Mouse (Mus musculus) lung, embryonic 14.5 days (tissue): ENCODE measurements at regions not wholly inside any gene's neighbourhood (a gene's known extent, or its start where the extent isn't known, plus 50 kb on each side); places are given as distances from the start of the nearest gene placed in this dataset.
"Not testable (repeated sequence)": the region's sequence is repeated elsewhere in the genome, so short reads cannot be mapped to it uniquely, and the experiment has no call there.

Experiments used
- ATAC-seq: fragments of 200-750 bp; cut with Nextera tagmentation; 2 replicates; pipeline ENCODE4 v1.8.0; 2017; ENCODE audit warnings: mild to moderate bottlenecking, moderate TSS enrichment, moderate library complexity; ENCODE audit not compliant: insufficient read depth
- DNase-seq: peaks from one replicate; pipeline ENCODE4 v3.0.0-alpha.2; 2015
- H3K27ac ChIP-seq: fragments of 300-500 bp; sonication (generic); 2 replicates; pipeline ENCODE4 v1.5.1; 2014; ENCODE audit warnings: low read depth, mild to moderate bottlenecking, moderate library complexity
- H3K27me3 ChIP-seq: fragments of 300-500 bp; sonication (generic); 2 replicates; pipeline ENCODE4 v1.6.1; 2014; ENCODE audit warnings: low read length, control low read depth; ENCODE audit not compliant: insufficient read depth
- H3K36me3 ChIP-seq: fragments of 300-500 bp; sonication (generic); 2 replicates; pipeline ENCODE4 v1.6.1; 2014; ENCODE audit warnings: control low read depth; ENCODE audit not compliant: insufficient read depth
- H3K4me1 ChIP-seq: fragments of 300-500 bp; sonication (generic); 2 replicates; pipeline ENCODE4 v1.6.1; 2014; ENCODE audit warnings: antibody characterized with exemption, control low read depth; ENCODE audit not compliant: insufficient read depth
- H3K4me2 ChIP-seq: fragments of 300-500 bp; sonication (generic); 2 replicates; pipeline ENCODE4 v1.6.1; 2014; ENCODE audit warnings: mild to moderate bottlenecking
- H3K4me3 ChIP-seq: fragments of 300-500 bp; sonication (generic); 2 replicates; pipeline ENCODE4 v1.5.1; 2014; ENCODE audit warnings: low read depth, low read length
- H3K9ac ChIP-seq: fragments of 300-500 bp; sonication (generic); 2 replicates; pipeline ENCODE4 v1.6.1; 2014
- H3K9me3 ChIP-seq: fragments of 300-500 bp; sonication (generic); 2 replicates; pipeline ENCODE4 v1.6.1; 2016; ENCODE audit warnings: low read depth, low read length, control low read depth
- CTCF ChIP-seq: IDR thresholded peaks from 2 replicates; pipeline ENCODE4 v1.5.1; 2016; ENCODE audit warnings: antibody characterized with exemption, low read depth
- WGBS: fragments of 180-500 bp; shearing (Covaris S2); extraction: QIAGEN DNeasy Blood & Tissue Kit; methylation state at CpG from one replicate; pipeline ENCODE4 v1.1.7; 2014; 5-methylcytosine and 5-hydroxymethylcytosine counted together

GRCm38 (mm10) chr7:73601336-73601735 lies 59.7 kb upstream of the Chd2 start:
- WGBS = 58% methylated on average over 2 of the region's 2 CpGs
- no peak overlapping the region for H3K9ac ChIP-seq
- no peaks in the 10 kb centered on the region for H3K27me3 ChIP-seq
- no peak overlapping the region for H3K4me2 ChIP-seq
- no peak for ATAC-seq
- no peak for TF ChIP-seq CTCF
- no peak for DNase-seq
- no peak overlapping the region for H3K4me3 ChIP-seq
- no peak overlapping the region for H3K27ac ChIP-seq
- no peaks in the 10 kb centered on the region for H3K36me3 ChIP-seq
- H3K4me1 ChIP-seq = peaks cover 9% of the 10 kb centered on the region; the same call in 1 of the 2 replicates
- no peaks in the 10 kb centered on the region for H3K9me3 ChIP-seq

- ATAC-seq (no peak), DNase-seq (no peak)
- Histone ChIP-seq H3K4me2 (no peak overlapping the region), H3K36me3 (no peaks in the 10 kb centered on the region), H3K27ac (no peak overlapping the region), H3K4me3 (no peak overlapping the region), H3K9me3 (no peaks in the 10 kb centered on the region), H3K27me3 (no peaks in the 10 kb centered on the region), H3K9ac (no peak overlapping the region), H3K4me1 (peaks cover 15% of the 10 kb centered on the region)
- 61% methylated on average over 1 of the region's 1 CpGs for WGBS
- TF ChIP-seq CTCF = no peak
These were observed 59.1 kb upstream of the Chd2 start for GRCm38 (mm10) chr7:73600776-73601175.

DNA sequence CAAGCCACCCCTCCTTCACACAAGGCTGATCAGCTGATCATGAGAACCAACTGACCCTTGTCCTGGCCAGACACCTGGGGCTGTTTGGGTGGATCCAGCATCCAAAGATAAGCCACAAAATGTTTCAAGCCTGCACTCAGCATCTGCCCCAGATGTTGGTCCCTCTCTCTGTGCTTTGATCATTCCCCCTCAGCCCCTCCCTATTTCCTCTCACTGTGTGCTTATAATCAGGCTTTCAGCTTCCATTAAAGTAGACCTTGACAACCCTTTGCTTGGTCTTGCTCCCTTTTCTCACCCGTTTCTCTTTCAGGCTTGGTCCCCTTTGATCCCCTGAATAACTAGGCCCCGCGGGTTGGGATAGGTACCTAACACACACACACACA lies 58.4 kb upstream of the Chd2 start:
- not testable (repeated sequence) for DNase-seq, H3K27ac ChIP-seq, H3K36me3 ChIP-seq, H3K4me2 ChIP-seq, H3K27me3 ChIP-seq, ATAC-seq, H3K9me3 ChIP-seq, H3K4me3 ChIP-seq, H3K9ac ChIP-seq
- WGBS = 96% methylated on average over 3 of the region's 3 CpGs
- H3K4me1 ChIP-seq = peaks cover 19% of the 10 kb centered on the region

- H3K4me3 ChIP-seq = no peak overlapping the region
- WGBS = 90% methylated on average over 9 of the region's 9 CpGs
- H3K9ac ChIP-seq = no peak overlapping the region
- no peak for ATAC-seq
- peaks cover 19% of the 10 kb centered on the region for H3K4me1 ChIP-seq
- no peak for DNase-seq
- no peak overlapping the region for H3K27ac ChIP-seq
- no peaks in the 10 kb centered on the region for H3K27me3 ChIP-seq
- H3K9me3 ChIP-seq = no peaks in the 10 kb centered on the region
- TF ChIP-seq CTCF = no peak
- no peak overlapping the region for H3K4me2 ChIP-seq
- H3K36me3 ChIP-seq = no peaks in the 10 kb centered on the region
These were observed 57.8 kb upstream of the Chd2 start for GRCm38 (mm10) chr7:73599354-73600002.

DNA sequence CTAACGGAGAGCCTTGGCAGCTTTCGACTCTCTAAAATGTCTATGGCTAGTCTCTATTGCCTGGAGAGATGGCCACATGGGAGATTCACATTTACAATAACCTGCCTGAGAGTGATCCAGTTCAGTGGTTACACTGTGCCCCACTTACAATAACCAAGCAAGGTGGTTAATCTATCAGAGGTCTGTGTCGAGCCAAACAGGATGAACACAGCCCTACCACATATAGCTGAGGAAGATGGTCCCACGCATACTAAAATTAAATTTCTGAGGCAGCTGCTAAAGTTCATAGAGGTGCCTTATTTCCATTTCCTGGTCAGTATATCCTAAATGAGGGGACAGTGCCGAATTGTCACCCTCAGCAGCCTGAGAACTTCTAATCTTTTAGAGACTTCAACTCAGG lies 56.3 kb upstream of the Chd2 start:
- WGBS = 85% methylated on average over 5 of the region's 5 CpGs
- no peak for ATAC-seq

DNA sequence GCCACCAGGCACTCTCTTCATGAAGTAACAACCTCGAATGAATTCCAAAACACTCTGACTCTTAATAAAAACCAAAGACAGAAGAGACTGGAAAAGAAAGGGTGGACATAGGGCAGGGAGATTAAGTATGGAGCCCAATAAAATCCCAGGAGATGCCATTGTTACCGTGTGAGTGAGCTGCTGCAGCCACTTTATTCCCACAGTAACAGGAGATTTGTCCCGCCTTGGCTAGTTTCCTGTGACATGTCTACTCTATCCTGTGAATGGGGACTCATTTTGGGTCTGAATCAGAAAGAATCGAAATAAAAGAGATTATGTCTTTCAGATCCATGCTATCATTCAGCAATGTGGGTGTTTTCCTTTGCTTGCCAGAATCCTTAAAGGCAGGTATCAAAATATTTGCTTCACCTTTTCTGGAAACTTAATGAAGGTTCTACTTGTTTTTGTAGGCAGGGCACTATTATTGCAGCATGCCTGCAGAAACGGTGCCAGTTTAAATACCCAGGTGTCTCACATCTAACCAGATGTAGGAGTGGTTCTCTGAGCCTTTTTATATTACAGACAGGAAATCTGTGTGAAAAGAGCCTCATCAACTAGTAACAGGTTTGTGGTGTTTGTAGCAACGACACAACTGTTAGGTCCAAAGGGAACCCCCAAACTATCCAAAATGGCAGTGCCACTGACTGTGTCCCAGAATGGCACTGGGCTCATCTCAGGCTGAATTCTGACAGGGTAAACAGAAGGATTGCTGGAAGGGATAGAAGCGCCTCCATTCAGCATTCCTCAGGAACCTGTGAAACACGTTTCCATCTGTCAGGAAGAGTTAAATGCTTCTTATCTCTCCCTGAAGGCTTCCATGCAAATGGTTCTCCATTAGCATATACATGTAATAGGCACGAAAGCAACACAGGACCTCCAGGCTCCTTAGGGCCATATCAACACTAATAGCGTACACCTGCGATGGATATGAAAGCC lies 55.5 kb upstream of the Chd2 start:
- Histone ChIP-seq H3K27ac (no peak overlapping the region), H3K4me1 (peaks cover 19% of the 10 kb centered on the region), H3K9me3 (no peaks in the 10 kb centered on the region), H3K36me3 (no peaks in the 10 kb centered on the region), H3K4me3 (no peak overlapping the region), H3K27me3 (no peaks in the 10 kb centered on the region), H3K4me2 (no peak overlapping the region), H3K9ac (no peak overlapping the region)
- DNase-seq (no peak), ATAC-seq (no peak)
- no peak for TF ChIP-seq CTCF
- WGBS = 54% methylated on average over 11 of the region's 11 CpGs

More for the DNA sequence above, 56.3 kb upstream of the Chd2 start:
- no peak overlapping the region for H3K4me3 ChIP-seq
- H3K36me3 ChIP-seq = no peaks in the 10 kb centered on the region
- no peak overlapping the region for H3K27ac ChIP-seq
- no peak overlapping the region for H3K4me2 ChIP-seq
- H3K9me3 ChIP-seq = no peaks in the 10 kb centered on the region
- no peak for DNase-seq
- TF ChIP-seq CTCF = no peak
- no peaks in the 10 kb centered on the region for H3K27me3 ChIP-seq
- H3K4me1 ChIP-seq = peaks cover 19% of the 10 kb centered on the region
- H3K9ac ChIP-seq = no peak overlapping the region

DNA sequence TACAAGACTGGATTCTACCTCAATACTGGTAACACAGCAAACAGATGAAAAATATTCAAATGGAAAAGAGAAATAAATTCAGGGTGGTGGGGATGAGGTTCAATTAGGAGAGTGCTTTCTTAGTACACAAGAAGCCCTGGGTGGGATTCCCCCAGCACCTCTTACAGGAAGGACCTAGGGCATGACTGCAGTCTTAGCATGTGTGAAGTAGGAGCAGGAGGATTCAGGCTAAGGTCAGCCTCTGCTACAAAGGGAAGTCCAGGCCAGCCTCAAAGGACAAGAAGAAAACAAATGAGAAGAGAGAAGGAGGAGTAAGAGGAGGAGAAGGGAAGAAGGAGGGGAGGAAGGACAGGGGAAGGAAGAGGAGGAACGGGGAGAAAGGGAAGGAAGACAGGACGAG lies 54.8 kb upstream of the Chd2 start:
- Histone ChIP-seq H3K36me3 (no peaks in the 10 kb centered on the region), H3K9ac (no peak overlapping the region), H3K4me1 (peaks cover 19% of the 10 kb centered on the region), H3K4me2 (no peak overlapping the region), H3K4me3 (no peak overlapping the region), H3K27ac (peak overlapping the region; percentile 97), H3K9me3 (no peaks in the 10 kb centered on the region), H3K27me3 (no peaks in the 10 kb centered on the region)
- ATAC-seq (no peak), DNase-seq (no peak)
- WGBS = 43% methylated on average over 2 of the region's 2 CpGs
- TF ChIP-seq CTCF = no peak
